Mouse (Mus musculus) heart, postnatal 0 days (tissue): ENCODE results near the gene Serpinb1b.

Source experiments
- CTCF ChIP-seq: IDR thresholded peaks from 2 replicates; pipeline ENCODE4 v1.5.1; 2016; ENCODE audit warnings: antibody characterized with exemption, control low read depth, low read depth
- EP300 ChIP-seq: IDR thresholded peaks from 2 replicates; pipeline ENCODE4 v1.6.1; 2016; ENCODE audit warnings: antibody characterized with exemption, low read depth

GRCm38 (mm10) chr13:33137717-33138116, 59.3 kb downstream of the Serpinb1b start:
- TF ChIP-seq CTCF (no peak), EP300 (no peak)
